Comparison of ENCODE assay signal across 8 mouse cellular contexts in genomic region chr8:80688141-80688540, GRCm38 (mm10). TPM values are rescaled to one million over a fixed set of nuclear protein-coding genes. Genes with fewer than 3 reads are reported as not detected.
DNase-seq lines count a peak whose midpoint lies in the region; ATAC-seq and TF ChIP-seq lines count a peak whose summit lies in the region.
"Had no signal": no experiment of that assay in that cellular context is flagged by ENCODE, and none has a peak within 500 bp of the region (broad histone marks: within the 10 kb centered on the region; RNA-seq: fewer than 3 reads in every experiment).

No protein-coding gene starts in this region.

- H3K27me3 ChIP-seq in forebrain, postnatal 0 days (ENCODE audit: insufficient read depth, low read length), result no peaks in the 10 kb centered on the region
- H3K27me3 ChIP-seq in midbrain, embryonic 15.5 days (replicated peaks), result no peaks in the 10 kb centered on the region

- H3K4me2 ChIP-seq in forebrain, postnatal 0 days (ENCODE audit: low read depth), result no peak overlapping the region
- no peak overlapping the region for H3K4me2 ChIP-seq in midbrain, embryonic 15.5 days

- WGBS in forebrain, postnatal 0 days, result 55% methylated on average over 4 of the region's 4 CpGs
- WGBS in midbrain, embryonic 15.5 days, result 49% methylated on average over 4 of the region's 4 CpGs

- H3K36me3 ChIP-seq in forebrain, postnatal 0 days (ENCODE audit: insufficient read depth), result no peaks in the 10 kb centered on the region
- no peaks in the 10 kb centered on the region for H3K36me3 ChIP-seq in midbrain, embryonic 15.5 days (replicated peaks)

- no peaks in the 10 kb centered on the region for H3K9me3 ChIP-seq in forebrain, postnatal 0 days (ENCODE audit: low read length)
- H3K9me3 ChIP-seq in midbrain, embryonic 15.5 days, result no peaks in the 10 kb centered on the region
- H3K9me3 ChIP-seq: megakaryocyte, embryonic 14.5 days had no signal

- H3K27ac ChIP-seq in forebrain, postnatal 0 days (ENCODE audit: low read depth, low read length), result no peak overlapping the region
- no peak overlapping the region for H3K27ac ChIP-seq in midbrain, embryonic 15.5 days

- peak; percentile 70 for TF ChIP-seq CTCF in forebrain, postnatal 0 days (IDR thresholded peaks at IDR 0.05; ENCODE audit: low read depth)

- DNase-seq in ZHBTc4 (ENCODE audit: low read depth, low spot score), result peak; percentile 49
- DNase-seq in cerebellum, adult 18-20 months, result peak; percentile 54 to 56
- peak; percentile 68 for DNase-seq in forebrain, postnatal 0 days
- DNase-seq in kidney, adult 11 months, result peak; percentile 32
- peak; percentile 35 to 47 for DNase-seq in left cerebral cortex, postnatal 36 days (ENCODE audit: low spot score in 2 of 2)
- peak; percentile 57 to 70 for DNase-seq in spleen, postnatal 36 days (ENCODE audit: low spot score in 2 of 2)

- ATAC-seq in forebrain, postnatal 0 days, result peak; percentile 73
- ATAC-seq in midbrain, embryonic 15.5 days (replicated peaks), result peak; percentile 89

- no peak overlapping the region for H3K4me3 ChIP-seq in forebrain, postnatal 0 days (ENCODE audit: low read depth, low read length)
- no peak overlapping the region for H3K4me3 ChIP-seq in midbrain, embryonic 15.5 days
- H3K4me3 ChIP-seq: megakaryocyte, embryonic 14.5 days had no signal

- intact Hi-C loops in left cerebral cortex, postnatal 36 days (cut with DNase I), result loop anchor here (1.0 to 10.0 kb wide), 2 partner anchors 195 to 953 kb away; partner anchors contain the start of gene Gypa

- H3K9ac ChIP-seq in forebrain, postnatal 0 days, result no peak overlapping the region
- H3K9ac ChIP-seq in midbrain, embryonic 15.5 days, result no peak overlapping the region

- no peaks in the 10 kb centered on the region for H3K4me1 ChIP-seq in forebrain, postnatal 0 days (ENCODE audit: insufficient read depth)
- no peaks in the 10 kb centered on the region for H3K4me1 ChIP-seq in midbrain, embryonic 15.5 days

RNA-seq across cellular contexts. Expression of gene Smarca5, which starts 51.2 kb away (rescaled TPM):
- total RNA-seq in forebrain, postnatal 0 days (2014; rRNA removed), result 36.9 and 46.7 TPM in 2 replicates
- polyA plus RNA-seq in forebrain, postnatal 0 days (2015; fragmentation: Nextera tagmentation; extraction: Ambion mirVana), result 25.6 and 33.3 TPM in 2 replicates
- total RNA-seq in left cerebral cortex, postnatal 36 days (2021), result 10 to 100 TPM; 47.0 to 59.6 TPM
- 49.0 and 49.5 TPM in 2 replicates for polyA plus RNA-seq in midbrain, embryonic 15.5 days (2015; fragmentation: Nextera tagmentation; extraction: Ambion mirVana)
